Mouse (Mus musculus) retina, embryonic 14.5 days (tissue): ENCODE data around the gene Pex11g.

Experiments
- DNase-seq: peaks from one replicate; pipeline ENCODE4 v3.0.0-alpha.2; 2015; ENCODE audit warnings: low spot score

Gene Pex11g

DNA sequence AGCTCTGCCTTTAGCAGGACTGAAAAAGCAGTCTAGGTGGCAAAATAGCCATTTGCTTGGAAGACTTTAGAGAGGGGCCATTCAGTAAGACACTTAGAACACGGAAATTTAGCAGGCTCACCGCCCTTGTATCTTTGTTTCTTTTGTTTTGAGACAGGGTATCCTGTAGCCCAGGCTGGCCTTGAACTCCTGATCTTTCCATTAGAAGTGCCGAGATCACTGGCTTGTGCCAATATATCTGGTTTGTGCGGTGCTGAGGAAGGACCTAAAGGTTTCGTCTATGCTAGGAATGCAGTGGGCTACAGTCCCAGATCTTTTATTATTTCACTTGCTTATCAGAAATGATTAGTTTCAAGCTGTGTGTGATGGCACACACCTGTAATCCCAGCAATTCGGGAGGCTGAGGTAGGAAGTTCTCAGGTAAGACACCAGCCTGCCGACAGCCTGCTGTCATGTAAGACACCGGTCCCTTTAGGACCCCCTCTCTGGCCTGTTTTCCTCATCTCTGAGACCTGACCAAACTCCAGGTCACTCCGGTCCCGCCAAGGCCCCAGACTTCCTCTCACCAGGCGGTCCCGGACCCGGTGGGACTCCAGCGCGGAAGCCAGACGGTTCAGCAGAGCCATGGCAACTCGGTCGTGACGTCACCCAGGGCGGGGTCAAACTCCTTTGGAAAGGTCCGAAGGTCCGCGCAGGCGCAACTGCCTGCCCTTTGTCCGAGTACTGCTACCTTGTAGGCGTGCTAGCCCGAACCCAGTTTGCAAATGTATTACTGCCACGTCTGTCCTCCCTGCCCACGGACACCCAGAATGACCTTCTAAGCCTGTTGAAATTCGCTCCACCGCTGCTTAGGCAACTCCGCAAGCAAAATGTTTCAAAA is at the start of gene Pex11g:
Pex11g (minus strand) TSS at position 675 of the 880 bp plus-strand sequence.
- peak; percentile 100 for DNase-seq

DNA sequence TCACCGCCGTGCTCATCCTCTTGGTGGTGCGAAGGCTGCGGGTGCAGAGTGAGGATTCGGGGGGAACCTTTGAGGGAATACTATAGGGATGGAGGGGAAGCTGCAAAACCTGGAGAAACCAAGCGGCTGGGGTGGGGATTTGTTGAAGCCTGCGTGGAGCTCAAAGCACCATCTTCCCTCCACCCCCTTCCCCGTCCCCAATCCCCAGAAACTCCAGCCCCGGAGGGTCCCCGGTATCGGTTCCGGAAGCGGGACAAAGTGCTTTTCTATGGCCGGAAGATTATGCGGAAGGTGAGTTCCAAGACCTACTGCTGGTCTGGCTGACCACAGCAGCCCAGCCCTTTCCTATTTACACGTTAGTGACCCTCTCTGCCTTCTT is 49.6 kb upstream of the Pex11g start:
- no peak for DNase-seq

DNA sequence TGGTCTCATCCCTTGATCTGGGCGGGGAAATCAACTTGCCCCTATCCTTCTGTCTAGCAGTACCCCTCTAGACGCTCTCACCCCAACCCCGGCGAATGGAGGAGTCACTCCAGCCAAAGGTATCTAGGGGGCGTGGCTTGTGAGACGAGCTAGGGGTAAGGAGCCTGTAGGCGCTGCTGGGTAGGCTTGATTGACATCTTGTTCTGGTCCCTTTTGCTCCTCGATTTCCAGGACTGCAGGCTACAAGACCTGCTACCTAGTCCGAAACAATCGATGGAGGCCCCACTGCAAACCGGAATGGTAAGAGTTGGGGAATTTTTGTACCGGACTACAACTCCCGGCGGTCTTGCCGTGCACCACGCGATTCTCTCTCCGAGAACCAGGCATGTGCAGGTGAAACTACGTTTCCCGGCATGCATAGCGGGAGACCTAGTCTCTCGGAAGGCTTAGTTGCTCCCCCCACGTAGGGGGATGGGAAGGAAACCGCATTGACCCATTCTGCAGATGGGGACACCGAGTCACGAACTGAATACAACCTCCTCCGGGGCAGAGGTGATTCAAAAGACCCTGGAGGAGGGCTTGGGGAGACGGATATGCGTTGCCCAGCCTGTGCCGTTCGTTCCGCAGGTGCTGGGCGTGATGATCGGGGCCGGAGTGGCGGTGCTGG is 49.1 kb upstream of the Pex11g start:
- DNase-seq: peak; percentile 89

DNA sequence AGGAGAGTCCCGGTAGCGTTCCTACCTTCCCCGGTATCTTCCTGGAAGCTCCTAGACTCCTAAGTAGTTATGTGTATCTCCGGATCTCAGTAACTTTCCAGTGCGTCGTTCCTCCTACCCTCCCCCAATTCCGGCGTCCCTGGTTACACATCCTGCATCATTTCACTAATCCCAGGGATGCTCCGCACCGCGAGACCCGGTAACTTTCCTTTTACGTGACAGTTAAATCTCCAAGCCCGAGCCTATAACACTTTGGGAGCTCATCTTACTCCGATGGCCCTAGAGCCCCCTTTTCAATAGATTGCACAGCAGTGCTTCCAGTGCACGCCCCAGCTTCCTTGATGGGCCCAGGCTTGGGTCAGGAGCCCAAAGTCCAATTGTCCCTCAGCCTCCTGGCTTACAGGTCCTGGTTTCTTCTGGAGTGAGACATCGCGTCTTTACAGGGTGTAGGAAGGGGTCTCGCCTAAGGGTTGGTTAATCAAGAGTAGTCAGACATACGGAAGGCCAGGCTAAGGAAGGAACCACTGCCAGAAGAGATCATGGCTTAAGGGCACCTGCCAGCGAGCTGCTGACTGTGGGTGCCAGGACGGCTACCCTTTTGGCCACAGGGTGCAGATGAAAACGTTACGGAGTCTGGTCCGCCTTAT is 48.4 kb upstream of the Pex11g start:
- DNase-seq: peak; percentile 64

DNA sequence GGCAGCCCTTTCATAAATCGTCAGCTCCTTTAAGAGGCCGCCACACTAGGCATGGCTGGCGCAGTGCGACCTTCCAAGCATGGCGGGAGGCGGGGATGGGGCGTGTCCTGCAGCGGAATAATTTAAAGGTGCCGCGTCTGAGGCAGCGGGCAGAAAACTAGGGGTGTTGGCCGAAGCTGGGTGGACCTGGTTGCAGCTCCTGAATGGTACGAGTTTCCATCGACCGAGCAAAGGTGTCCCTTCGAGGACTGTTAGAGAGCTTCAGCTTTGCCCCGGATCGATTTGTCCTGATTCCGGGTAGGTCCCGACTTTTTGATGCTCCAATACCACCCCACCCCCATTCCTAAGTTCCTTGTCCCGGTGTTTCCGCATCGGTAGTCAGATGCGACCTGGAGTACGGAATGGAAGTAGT is 47.8 kb upstream of the Pex11g start, which contains the start of gene Pnpla6:
Pnpla6 (plus strand) TSS at position 125 of the 412 bp plus-strand sequence.
- DNase-seq: peak; percentile 84

DNA sequence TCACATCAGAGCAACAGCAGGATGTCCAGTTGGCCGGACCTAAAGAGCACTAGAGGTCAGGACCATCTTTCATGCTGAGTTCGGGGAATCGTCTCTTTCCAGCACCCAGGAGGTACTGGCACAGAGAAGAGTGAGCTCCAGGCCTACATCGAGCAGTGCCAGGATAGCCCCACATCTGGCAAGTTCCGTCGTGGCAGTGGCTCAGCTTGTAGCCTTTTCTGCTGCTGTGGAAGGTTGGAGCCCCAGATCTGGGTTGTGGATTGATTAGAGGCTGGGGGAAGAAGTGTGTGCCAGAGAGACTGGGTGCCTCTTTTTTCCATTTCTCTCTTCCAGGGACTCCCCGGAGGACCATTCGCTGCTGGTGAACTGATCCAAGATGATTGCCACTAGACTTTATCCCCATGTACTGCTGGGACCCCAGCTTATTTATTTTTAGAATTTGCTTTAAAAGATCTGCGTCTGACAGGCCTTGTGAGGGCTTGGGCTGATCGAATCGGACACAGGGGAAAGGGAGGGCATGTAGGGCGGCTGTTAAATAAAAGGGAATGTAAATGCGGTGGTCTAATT is 47.3 kb upstream of the Pex11g start:
- no peak for DNase-seq

DNA sequence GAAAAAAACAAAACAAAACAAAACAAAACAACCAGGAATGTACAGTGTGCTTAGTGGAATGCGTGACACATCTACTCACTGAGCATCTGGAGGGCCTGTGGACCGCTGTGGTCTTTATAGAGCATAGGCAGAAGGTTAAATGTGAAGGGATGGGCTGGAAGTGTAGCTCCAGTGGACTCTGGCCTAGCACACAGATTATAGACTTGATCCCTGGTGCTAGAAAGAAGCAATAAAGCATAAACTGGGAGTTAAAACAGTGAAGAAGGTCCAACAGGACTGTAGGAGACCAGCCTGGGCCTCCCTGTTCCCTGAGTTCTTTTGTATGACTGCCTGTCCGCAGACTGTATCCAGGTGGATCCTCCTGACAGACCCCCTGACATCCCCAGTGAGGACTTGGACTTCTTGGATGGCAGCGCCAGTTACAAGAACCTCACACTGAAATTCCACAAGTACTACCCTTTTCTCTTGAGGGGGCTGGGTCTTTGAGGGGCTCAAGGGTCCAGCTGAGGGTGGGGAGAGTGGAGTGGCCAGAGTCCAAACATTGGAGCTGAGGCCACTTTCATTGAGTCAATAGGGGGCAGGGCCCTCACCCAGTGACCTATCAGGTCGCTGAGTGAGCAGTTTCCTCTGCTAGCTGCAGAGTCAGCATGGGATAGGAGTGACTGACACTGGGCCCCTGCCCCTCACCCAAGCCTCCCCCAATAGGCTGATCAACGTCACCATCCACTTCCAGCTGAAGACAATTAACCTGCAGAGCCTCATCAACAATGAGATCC is 40.7 kb upstream of the Pex11g start:
- DNase-seq: no peak

DNA sequence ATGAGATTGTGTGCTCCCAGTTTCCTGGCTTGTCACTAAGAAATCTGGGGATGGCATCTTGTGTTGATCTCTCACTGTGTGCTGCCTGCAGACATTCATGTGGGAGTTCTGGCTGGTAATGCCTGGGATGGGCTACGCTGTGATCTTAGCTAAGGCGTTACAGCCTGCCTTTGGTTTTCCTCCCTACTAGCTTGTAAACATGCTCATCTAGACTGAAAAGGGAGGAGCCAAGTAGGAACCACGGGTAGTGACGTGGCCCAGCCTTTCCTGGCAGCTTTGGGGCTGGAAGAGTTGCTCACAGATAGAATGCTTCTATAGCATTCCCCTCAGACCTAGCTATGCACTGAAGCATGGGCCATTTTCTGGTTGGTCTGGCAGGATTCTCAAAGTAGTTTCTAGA is 34.7 kb upstream of the Pex11g start:
- DNase-seq: no peak

DNA sequence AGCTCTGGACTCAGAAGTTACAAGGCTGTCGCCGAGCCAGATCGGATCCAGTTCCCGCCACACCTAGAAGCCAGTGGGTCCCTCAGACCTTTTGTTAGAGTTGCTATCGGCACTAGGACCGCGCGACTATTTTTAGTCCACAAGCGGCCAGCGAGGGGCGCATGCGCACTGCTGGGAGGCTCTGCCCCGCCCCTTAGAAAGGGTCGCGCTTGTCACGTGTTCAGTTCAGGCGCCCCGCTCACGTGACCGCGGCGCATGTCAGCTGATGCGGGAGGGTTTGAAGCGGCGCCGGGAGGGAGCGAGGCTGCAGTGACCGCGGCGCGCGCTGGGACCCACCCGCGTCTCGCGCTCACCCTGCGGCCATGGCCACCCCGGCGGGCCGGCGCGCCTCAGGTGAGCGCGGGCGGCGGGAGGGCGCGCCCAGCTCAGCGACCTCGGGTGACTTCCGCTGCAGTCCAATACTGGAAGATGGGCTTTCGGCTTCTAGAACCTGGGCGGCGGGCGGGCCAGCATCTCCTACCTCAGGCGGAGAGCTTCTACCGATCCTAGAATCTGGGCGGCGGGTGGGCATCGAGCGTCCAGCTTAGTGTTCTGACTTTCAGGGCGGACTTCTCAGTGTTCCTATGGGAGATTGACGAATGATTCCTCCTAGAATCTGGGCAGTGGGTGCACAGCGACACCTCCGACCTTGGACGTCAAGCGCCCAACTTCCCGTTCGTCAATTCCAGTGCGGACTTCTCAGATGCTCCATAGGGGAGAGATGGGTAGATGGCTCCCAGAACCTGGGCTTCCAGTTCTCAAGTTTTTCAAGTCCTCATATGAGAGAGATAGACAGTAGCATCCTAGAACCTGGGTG is 33.0 kb upstream of the Pex11g start, which contains the start of gene Mcoln1:
Mcoln1 (plus strand) TSS at position 223 of the 856 bp plus-strand sequence.
- peak; percentile 100 for DNase-seq

DNA sequence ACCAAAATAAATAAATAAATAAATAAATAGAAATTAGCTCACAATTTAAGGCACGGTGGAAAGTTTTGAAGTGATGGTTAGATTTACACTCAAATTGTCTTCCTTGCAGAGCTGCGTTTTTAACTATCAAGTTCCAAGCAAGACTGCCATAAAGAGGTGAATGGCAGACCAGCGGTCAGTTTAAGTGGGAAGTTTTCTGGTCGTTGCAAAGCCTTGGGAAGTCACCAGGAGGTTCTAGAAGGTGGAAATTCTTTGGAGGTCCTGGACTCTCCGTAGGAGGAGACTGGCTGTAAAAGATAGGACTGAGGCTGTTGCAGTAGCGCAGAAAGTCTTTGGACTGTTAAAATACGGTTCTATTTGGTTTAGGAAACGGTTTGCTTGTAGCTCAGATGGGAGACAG is 32.3 kb upstream of the Pex11g start:
- DNase-seq: no peak

DNA sequence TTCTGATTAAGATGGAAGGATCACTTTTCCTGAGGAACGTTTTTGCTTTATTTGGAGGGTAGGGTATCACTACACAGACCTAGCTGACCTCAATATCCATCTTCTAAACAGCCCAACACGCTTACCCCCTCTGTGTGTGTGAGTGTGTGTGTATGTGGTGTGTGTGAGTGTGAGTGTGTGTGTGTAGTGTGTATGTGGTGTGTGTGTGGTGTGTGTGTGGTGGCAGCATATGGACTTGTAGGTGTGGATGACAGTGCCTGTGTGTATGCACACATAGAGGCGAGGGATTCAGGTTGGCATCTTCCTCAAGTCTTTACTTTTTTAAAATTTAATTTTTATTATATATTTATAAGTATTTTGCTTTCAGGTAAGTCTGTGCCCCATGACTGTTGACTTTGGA is 31.1 kb upstream of the Pex11g start:
- DNase-seq: no peak

DNA sequence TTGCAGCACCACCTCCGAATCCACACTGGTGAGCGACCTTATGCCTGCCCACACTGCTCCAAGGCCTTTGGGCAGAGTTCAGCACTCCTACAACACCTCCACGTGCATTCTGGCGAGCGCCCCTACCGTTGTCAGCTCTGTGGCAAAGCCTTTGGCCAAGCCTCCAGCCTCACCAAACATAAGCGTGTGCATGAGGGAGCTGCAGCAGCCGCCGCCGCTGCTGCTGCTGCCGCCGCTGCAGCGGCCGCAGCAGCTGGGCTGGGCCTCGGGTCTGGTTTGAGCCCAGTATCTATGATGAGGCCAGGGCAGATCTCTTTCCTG is 28.9 kb upstream of the Pex11g start:
- DNase-seq: no peak

DNA sequence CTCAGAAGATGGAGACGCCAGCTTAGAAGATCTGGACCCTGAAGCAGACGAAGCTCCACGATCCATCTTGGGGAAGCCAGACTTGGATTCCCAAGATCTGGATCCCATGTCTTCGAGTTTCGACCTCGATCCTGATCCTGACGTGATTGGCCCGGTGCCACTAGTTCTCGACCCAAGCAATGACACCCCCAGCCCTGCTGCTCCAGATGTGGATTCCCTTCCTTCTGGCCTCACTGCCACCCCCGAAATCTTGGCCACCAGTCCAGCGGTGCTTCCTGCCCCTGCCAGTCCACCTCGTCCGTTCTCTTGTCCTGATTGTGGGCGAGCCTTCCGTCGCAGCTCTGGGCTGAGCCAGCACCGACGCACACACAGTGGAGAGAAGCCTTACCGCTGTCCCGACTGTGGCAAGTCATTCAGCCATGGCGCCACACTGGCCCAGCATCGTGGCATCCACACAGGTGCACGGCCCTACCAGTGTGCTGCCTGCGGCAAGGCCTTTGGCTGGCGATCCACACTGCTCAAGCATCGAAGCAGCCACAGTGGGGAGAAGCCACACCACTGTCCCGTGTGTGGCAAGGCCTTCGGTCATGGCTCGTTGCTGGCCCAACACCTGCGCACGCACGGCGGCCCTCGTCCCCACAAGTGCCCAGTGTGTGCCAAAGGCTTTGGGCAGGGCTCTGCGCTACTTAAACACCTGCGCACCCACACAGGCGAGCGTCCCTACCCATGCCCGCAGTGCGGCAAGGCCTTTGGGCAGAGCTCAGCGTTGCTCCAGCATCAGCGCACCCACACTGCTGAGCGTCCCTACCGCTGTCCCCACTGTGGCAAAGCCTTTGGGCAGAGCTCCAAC is 28.3 kb upstream of the Pex11g start:
- DNase-seq: no peak

DNA sequence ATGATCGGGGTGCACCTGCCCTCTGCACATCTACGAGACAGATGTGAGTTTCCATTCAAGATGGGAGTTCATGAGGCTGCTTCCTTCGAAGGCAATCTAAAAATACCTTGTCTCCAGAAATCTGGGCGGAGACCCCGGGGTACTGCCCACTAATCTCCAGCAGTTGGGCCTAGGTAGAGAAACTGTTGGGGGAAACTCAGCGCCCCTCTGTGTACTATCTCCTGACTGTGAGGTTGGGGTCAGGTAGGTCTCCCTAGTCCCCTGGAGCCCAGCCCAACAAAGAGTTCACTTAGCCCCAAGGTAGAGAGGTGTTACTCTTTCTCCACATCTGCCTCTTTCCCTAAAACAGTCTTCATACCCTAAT is 26.3 kb upstream of the Pex11g start:
- DNase-seq: no peak

DNA sequence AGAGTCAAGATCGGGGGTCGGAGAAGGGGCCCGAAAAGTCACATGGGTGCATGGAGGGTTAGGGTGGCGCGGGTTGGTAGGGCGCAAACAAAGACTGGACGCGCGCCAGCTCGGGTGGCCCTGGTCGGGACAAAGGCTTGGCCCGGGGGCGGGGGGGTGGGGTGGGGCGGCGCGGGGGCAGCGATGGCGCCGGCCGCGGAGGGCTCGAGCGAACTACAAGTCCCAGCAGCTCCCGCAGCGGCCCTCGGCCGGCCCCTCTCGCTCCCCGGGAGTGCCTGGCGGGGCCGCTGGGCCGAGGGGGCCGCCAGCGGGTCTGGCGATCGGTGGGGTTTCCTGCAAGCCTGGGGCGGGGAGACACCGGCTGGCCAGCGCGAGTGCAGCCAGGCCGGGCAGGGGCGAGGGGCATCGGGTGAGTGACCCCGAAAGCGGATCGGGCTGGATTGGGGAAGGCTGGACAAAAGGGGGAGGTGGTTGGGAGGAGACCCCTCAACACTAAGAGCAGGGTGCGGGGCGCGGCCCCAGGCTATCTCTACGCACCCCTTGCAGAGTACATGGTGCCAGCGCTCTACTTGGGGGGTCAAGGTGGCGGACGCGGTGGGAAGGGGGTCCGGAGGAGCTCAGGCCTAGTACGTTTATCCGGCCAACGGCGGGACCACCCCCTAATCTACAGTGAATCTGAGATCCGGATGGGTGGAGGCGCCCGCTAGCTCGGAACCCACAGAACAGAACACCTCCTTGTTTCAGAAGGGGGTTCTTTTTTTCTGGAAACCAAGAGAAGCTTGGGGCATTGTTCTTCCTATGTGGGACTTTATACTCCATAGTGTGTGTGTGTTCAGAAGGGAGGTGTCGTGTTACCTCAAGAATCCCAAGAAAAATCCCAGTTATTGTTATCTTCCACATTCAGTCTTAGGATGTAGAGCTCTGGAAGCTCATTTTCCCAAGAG is 25.7 kb upstream of the Pex11g start, which contains the start of gene Zfp358:
Zfp358 (plus strand) TSS at position 238 of the 944 bp plus-strand sequence.
- peak; percentile 87 for DNase-seq

DNA sequence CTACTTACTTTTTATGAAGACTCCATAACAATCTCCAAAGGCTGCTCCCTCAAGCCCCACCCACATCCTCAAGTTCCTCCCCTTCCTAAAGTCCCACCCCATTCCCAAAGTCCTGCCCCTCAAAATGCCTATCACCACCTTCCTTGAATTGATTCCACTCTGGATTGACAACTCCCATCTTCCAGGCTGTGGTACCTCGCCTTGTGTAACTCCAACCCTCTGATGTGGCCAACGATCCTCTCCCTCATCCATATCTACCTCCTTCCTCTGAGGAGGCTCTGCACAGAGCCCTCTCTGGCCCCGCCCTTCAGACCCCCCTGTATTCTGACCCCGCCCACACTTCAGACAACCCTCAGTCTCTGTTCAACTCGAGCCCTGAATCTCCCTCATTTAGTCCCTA is 17.7 kb upstream of the Pex11g start:
- no peak for DNase-seq

DNA sequence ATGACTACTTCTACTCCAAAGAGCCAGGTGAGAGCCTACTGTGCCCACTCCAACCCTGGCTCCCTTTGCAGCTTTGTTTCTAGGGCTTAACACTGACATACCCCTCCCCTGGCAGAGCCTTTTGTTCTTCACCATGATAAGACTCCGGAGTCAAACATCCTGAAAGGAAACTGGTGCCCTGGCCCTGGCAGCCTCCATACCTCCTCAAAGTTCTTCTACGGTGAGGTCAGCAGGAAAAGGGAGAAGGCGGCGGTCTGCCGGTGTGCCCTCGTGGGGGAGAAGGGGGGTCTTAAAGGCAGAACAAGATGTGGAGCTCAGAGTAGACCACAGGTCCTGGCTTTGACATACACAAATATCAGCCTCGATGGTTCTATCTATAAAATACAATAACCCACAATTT is 16.1 kb upstream of the Pex11g start:
- DNase-seq: no peak

DNA sequence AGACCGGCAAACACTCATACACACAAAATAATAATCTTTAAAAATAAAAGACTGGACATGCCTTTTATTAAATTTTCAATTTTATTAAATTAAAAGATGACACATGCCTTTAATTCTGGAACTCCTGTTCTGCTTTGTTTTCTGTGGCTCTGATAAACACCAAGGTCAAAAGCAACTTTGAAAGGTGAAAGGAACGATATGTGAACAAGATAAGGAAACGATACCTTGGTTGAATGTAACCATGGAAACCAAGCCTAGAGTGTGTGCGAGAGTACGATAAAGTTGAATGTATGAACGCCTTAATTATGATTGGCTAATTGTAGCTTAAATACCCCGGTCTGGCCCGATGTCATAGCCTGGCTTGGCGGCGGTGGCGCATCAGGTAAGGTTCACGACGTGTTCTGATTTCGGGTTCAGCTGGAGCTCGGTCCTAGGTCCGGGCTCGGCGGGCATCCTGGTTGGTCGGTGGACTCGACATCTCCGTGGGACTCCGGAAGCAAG is 14.8 kb upstream of the Pex11g start:
- DNase-seq: no peak

DNA sequence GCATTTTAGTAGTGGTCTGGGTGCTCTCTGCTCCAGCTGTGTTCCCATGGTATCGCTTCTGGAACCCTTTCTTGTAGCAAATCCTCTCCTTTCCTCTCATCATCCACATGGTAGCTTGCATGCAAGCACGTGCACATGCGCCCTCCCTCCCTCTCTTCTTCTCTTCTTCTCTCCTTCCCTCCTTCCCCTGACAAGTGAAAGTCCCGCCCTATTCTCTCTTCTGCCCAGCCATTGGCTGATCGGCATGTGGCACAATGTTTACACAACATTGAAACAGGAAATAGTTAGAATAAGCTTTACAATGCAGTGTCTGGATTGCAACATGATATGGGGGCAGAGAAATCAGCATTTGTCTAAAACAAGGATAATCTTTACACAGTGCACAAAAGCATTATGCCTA is 14.1 kb upstream of the Pex11g start:
- DNase-seq: no peak
